Mouse (Mus musculus) forebrain, embryonic 10.5 days (tissue): ENCODE measurements around the gene Ptpn22. TPM values are rescaled to one million over a fixed set of nuclear protein-coding genes. Genes with fewer than 3 reads are reported as not detected.
"Not testable (repeated sequence)": the region's sequence is repeated elsewhere in the genome, so short reads cannot be mapped to it uniquely, and the experiment has no call there.

Experiments
- DNase-seq: peaks from one replicate; pipeline ENCODE4 v3.0.0-alpha.2; 2017; ENCODE audit warnings: low spot score; ENCODE audit errors: extremely low spot score
- H3K27ac ChIP-seq: fragments of 300-500 bp; sonication (generic); 2 replicates; pipeline ENCODE4 v1.5.1; 2016; ENCODE audit warnings: mild to moderate bottlenecking
- H3K27me3 ChIP-seq: fragments of 300-500 bp; sonication (generic); 2 replicates; pipeline ENCODE4 v1.6.1; 2016; ENCODE audit warnings: mild to moderate bottlenecking; ENCODE audit not compliant: poor library complexity, severe bottlenecking
- H3K36me3 ChIP-seq: fragments of 300-500 bp; sonication (generic); replicated peaks from 2 replicates; pipeline ENCODE4 v1.6.1; 2016; ENCODE audit warnings: mild to moderate bottlenecking, moderate library complexity
- H3K4me1 ChIP-seq: fragments of 300-500 bp; sonication (generic); 2 replicates; pipeline ENCODE4 v1.6.1; 2016
- H3K4me3 ChIP-seq: fragments of 300-500 bp; sonication (generic); 2 replicates; pipeline ENCODE4 v1.5.1; 2016; ENCODE audit warnings: mild to moderate bottlenecking, moderate library complexity
- H3K9me3 ChIP-seq: fragments of 300-500 bp; sonication (generic); 2 replicates; pipeline ENCODE4 v1.6.1; 2016; ENCODE audit warnings: mild to moderate bottlenecking, moderate library complexity
- WGBS: fragments of 180-500 bp; shearing (Covaris S2); methylation state at CpG from one replicate; pipeline ENCODE4 v1.1.7; 2016; 5-methylcytosine and 5-hydroxymethylcytosine counted together
- polyA plus RNA-seq: library from polyadenylated mRNA; unstranded; fragments of >200 nt; fragmentation: Nextera tagmentation; extraction: Ambion mirVana; gene quantifications from 2 replicates; pipeline ENCODE4 v1.2.1, GENCODE M21; 2016

Gene Ptpn22
- 0.37 TPM in 2 replicates for polyA plus RNA-seq

GRCm38 (mm10) chr3:103858881-103859801 lies at the start of gene Ptpn22:
Gene Ptpn22 (plus strand): TSS chr3:103859795.
- H3K4me1 ChIP-seq: no peaks in the 10 kb centered on the region
- H3K4me3 ChIP-seq: no peak within 1 kb of the TSS
- no peaks in the 10 kb centered on the region for H3K9me3 ChIP-seq
- WGBS: 85% methylated on average over 12 of the region's 12 CpGs
- H3K27me3 ChIP-seq: no peaks in the 10 kb centered on the region
- H3K36me3 ChIP-seq: no peaks in the 10 kb centered on the region
- no peak for DNase-seq
- H3K27ac ChIP-seq: no peak within 1 kb of the TSS

- Histone ChIP-seq H3K27me3 (no peaks in the 10 kb centered on the region), H3K9me3 (no peaks in the 10 kb centered on the region), H3K27ac (peak overlapping the region; percentile 93), H3K36me3 (peaks cover 41% of the 10 kb centered on the region), H3K4me1 (peaks cover 21% of the 10 kb centered on the region), H3K4me3 (peak overlapping the region; percentile 85)
- DNase-seq: no peak
- WGBS: 2% methylated on average over 14 of the region's 14 CpGs
Observed at GRCm38 (mm10) chr3:103809799-103810150, 49.8 kb upstream of the Ptpn22 start.

GRCm38 (mm10) chr3:103810967-103811366 lies 48.6 kb upstream of the Ptpn22 start:
- WGBS: 88% methylated on average over 6 of the region's 6 CpGs

GRCm38 (mm10) chr3:103827548-103827947 lies 32.0 kb upstream of the Ptpn22 start:
- DNase-seq: no peak
- no peak overlapping the region for H3K27ac ChIP-seq
- H3K4me3 ChIP-seq: no peak overlapping the region
- no peaks in the 10 kb centered on the region for H3K27me3 ChIP-seq
- no peaks in the 10 kb centered on the region for H3K4me1 ChIP-seq
- H3K9me3 ChIP-seq: no peaks in the 10 kb centered on the region
- H3K36me3 ChIP-seq: peaks cover 6% of the 10 kb centered on the region

More at GRCm38 (mm10) chr3:103810967-103811366, 48.6 kb upstream of the Ptpn22 start:
- Histone ChIP-seq H3K4me1 (peaks cover 21% of the 10 kb centered on the region), H3K4me3 (no peak overlapping the region), H3K27me3 (no peaks in the 10 kb centered on the region), H3K27ac (no peak overlapping the region), H3K36me3 (peaks cover 42% of the 10 kb centered on the region), H3K9me3 (no peaks in the 10 kb centered on the region)
- no peak for DNase-seq

GRCm38 (mm10) chr3:103829036-103829435 lies 30.6 kb upstream of the Ptpn22 start:
- H3K9me3 ChIP-seq: no peaks in the 10 kb centered on the region
- H3K36me3 ChIP-seq: no peaks in the 10 kb centered on the region
- no peak overlapping the region for H3K27ac ChIP-seq
- H3K4me3 ChIP-seq: no peak overlapping the region
- WGBS: 87% methylated on average over 3 of the region's 3 CpGs
- DNase-seq: no peak
- no peaks in the 10 kb centered on the region for H3K4me1 ChIP-seq
- H3K27me3 ChIP-seq: no peaks in the 10 kb centered on the region

- 67% methylated on average over 1 of the region's 1 CpGs for WGBS
- not testable (repeated sequence) for H3K27ac ChIP-seq, DNase-seq, H3K36me3 ChIP-seq, H3K4me3 ChIP-seq, H3K27me3 ChIP-seq, H3K9me3 ChIP-seq, H3K4me1 ChIP-seq
Observed at GRCm38 (mm10) chr3:103830681-103831080, 28.9 kb upstream of the Ptpn22 start.

GRCm38 (mm10) chr3:103831146-103831545 lies 28.4 kb upstream of the Ptpn22 start:
- H3K27ac ChIP-seq: no peak overlapping the region
- H3K27me3 ChIP-seq: no peaks in the 10 kb centered on the region
- no peaks in the 10 kb centered on the region for H3K36me3 ChIP-seq
- no peaks in the 10 kb centered on the region for H3K9me3 ChIP-seq
- H3K4me3 ChIP-seq: no peak overlapping the region
- no peaks in the 10 kb centered on the region for H3K4me1 ChIP-seq
- DNase-seq: no peak
- 90% methylated on average over 7 of the region's 7 CpGs for WGBS

GRCm38 (mm10) chr3:103832426-103832825 lies 27.2 kb upstream of the Ptpn22 start, which contains the start of gene Bcl2l15:
Gene Bcl2l15 (plus strand): TSS chr3:103832601.
- H3K27me3 ChIP-seq: no peaks in the 10 kb centered on the region
- no peak within 1 kb of the TSS for H3K27ac ChIP-seq
- H3K4me3 ChIP-seq: no peak within 1 kb of the TSS
- H3K36me3 ChIP-seq: no peaks in the 10 kb centered on the region
- no peaks in the 10 kb centered on the region for H3K9me3 ChIP-seq
- no peak for DNase-seq
- H3K4me1 ChIP-seq: no peaks in the 10 kb centered on the region

- Histone ChIP-seq H3K4me1 (no peaks in the 10 kb centered on the region), H3K27me3 (no peaks in the 10 kb centered on the region), H3K4me3 (no peak overlapping the region), H3K9me3 (no peaks in the 10 kb centered on the region), H3K27ac (no peak overlapping the region), H3K36me3 (no peaks in the 10 kb centered on the region)
- WGBS: 91% methylated on average over 2 of the region's 2 CpGs
- no peak for DNase-seq
Observed at GRCm38 (mm10) chr3:103834001-103834400, 25.6 kb upstream of the Ptpn22 start.

GRCm38 (mm10) chr3:103835272-103835950 lies 24.2 kb upstream of the Ptpn22 start:
- WGBS: 85% methylated on average over 6 of the region's 6 CpGs

GRCm38 (mm10) chr3:103835951-103836310 lies 23.7 kb upstream of the Ptpn22 start:
- no peaks in the 10 kb centered on the region; the same call in 1 of the 2 replicates for H3K9me3 ChIP-seq
- no peaks in the 10 kb centered on the region for H3K36me3 ChIP-seq
- no peak overlapping the region for H3K4me3 ChIP-seq
- no peaks in the 10 kb centered on the region for H3K27me3 ChIP-seq
- WGBS: 89% methylated on average over 10 of the region's 10 CpGs
- no peaks in the 10 kb centered on the region for H3K4me1 ChIP-seq
- DNase-seq: no peak
- no peak overlapping the region for H3K27ac ChIP-seq

More at GRCm38 (mm10) chr3:103835272-103835950, 24.2 kb upstream of the Ptpn22 start:
- DNase-seq: no peak
- Histone ChIP-seq H3K36me3 (no peaks in the 10 kb centered on the region), H3K9me3 (no peaks in the 10 kb centered on the region), H3K4me3 (no peak overlapping the region), H3K27ac (no peak overlapping the region), H3K27me3 (no peaks in the 10 kb centered on the region), H3K4me1 (no peaks in the 10 kb centered on the region)

- H3K27me3 ChIP-seq: no peaks in the 10 kb centered on the region
- H3K9me3 ChIP-seq: no peaks in the 10 kb centered on the region; the same call in 1 of the 2 replicates
- H3K4me3 ChIP-seq: no peak overlapping the region
- H3K4me1 ChIP-seq: no peaks in the 10 kb centered on the region
- H3K36me3 ChIP-seq: no peaks in the 10 kb centered on the region
- no peak overlapping the region for H3K27ac ChIP-seq
- WGBS: 96% methylated on average over 5 of the region's 5 CpGs
- no peak for DNase-seq
Observed at GRCm38 (mm10) chr3:103836453-103836852, 23.1 kb upstream of the Ptpn22 start.

GRCm38 (mm10) chr3:103839711-103840110 lies 19.9 kb upstream of the Ptpn22 start:
- Histone ChIP-seq H3K27ac (no peak overlapping the region), H3K4me3 (no peak overlapping the region), H3K4me1 (no peaks in the 10 kb centered on the region), H3K36me3 (no peaks in the 10 kb centered on the region), H3K27me3 (no peaks in the 10 kb centered on the region), H3K9me3 (peaks cover 9% of the 10 kb centered on the region)
- no peak for DNase-seq
- WGBS: 94% methylated on average over 6 of the region's 6 CpGs
